Mouse (Mus musculus) embryo, embryonic 11.5 days (tissue): ENCODE measurements around the gene Prlh.

Experiments
- DNase-seq: peaks from one replicate; pipeline ENCODE4 v3.0.0-alpha.2; 2012; ENCODE audit warnings: low read depth, low spot score

The Prlh gene

DNA sequence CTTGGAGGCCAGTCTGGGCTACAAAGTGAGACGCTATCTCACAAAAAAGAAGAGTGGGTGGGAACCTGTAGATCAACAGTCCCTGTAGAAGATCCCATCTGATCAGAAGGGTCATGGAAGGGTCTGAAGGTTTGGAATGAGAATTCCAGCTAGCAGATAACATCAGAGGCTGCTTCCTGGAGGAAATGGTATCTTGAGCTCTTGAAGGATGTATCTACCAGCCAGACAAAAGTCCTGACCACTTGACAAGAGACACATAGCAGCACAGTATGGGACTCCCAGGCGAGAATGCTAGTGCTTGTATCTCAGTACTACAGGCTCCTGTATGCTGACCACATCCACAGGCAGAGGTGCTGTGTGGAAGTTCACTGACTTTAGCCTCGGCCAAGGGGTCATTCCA, 48.2 kb downstream of the Prlh start:
- no peak for DNase-seq

DNA sequence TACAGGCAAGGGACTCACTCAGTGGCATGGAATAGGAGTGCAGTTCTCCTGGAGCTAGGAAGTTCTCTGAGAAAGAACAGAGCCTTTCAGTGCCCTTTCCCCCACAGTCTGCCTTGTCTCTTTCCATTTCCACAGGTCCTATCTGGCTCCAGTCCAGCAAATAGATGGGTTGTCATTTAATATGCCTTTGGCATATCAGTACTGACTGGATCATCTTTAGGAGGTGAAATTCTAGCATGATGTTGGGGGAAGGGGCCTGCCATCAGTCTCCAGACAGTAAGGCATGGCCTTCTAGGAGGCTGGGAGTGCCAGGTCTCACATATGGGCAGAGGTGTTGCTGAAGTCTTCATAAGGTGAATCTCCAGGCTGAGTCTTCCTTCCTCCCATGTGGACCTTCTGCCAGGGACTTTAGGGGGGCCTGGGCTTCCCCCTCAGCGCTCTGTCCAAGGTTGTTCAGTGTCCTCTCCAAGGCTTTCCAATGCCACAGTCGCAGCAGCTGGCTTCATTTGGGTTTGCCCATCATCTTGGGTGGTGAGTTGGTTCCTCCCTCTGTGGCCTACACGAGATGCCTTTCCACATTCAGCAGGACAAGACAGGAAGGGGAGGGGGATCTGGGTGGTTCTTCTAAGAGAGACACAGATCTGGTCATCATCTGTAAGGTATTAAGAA, 49.1 kb downstream of the Prlh start:
- DNase-seq = no peak

DNA sequence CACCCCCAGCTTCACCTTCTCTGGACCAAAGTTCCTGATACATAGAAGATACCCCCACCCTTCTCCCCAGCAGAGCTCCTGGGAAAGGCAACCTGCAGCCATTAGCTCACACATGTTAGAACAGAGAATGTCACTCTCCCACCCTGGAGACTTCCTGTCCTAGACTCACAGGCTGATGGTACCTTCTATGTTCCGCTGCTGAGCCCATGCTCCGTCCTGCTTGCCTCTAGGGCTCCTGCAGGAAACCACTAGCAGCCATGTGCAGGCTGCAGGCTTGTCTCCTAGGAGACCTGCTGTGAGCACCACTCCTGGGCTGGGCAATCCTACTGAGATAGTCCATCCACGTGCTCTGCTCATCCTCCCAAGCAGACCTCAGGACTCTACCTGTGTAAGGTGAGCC, 49.7 kb downstream of the Prlh start:
- no peak for DNase-seq
